Mouse (Mus musculus) ovary, adult 18-20 months (tissue): ENCODE measurements around the gene Nfib.

Experiments
- DNase-seq: peaks from one replicate; pipeline ENCODE4 v3.0.0; 2022; ENCODE audit warnings: low spot score, mixed read lengths

The Nfib gene

GRCm38 (mm10) chr4:82391726-82392472 is 313.7 kb downstream of the Nfib start:
- no peak for DNase-seq

- no peak for DNase-seq
Observed at GRCm38 (mm10) chr4:82390545-82390944, 315.0 kb downstream of the Nfib start.

GRCm38 (mm10) chr4:82389876-82390275 is 315.7 kb downstream of the Nfib start:
- DNase-seq: no peak

DNA sequence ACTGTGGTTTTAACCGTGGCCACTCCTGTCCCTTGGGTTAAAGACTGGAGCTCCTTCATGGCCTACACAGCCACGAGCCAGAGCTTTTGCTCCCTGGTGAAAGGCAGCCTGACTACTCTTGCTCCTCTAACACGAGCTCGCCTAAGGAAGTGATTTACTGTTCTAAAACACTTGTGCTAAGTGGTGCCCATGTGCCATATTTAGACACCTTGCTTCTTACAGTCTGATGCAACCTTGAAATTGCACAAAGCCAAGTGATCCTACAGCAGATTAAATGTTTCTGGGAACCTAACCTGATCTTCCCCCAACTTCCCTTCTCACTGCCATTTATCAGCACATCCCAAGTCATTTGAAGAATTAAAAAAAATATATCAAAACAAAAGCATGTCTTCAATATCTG is 317.9 kb downstream of the Nfib start:
- DNase-seq: no peak

DNA sequence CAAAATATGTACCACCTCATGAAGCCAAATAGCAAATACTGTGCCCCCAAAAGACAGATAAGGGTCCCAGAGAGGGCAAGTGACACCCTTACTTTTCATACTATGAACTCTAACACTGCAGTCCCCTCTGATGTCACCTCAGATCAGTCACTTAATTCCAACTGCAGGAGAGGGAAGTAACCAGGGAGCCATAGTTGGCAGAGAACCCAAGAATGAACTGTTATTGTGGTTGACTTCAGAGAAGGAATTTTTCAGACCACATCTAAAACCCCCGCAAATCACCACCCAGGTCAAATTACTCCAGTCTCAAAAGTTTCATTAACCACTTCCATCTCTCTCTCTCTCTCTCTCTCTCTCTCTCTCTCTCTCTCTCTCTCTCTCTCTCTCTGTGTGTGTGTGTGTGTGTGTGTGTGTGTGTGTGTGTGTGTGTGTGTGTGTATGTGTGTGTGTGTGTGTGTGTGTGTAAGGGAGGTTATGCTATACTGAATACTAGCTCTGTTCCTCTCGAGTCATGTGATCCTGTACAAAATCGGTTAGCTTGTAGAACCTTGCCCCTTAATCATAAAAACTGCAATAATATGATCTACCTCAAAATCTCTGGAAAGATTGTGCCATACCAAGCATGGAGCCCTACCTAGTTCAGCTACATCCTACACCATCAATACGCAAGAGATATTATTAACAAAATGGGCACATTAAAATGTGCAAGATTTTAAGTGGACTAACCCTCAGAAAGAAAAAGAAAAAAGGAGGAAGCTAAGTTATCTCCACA is 319.1 kb downstream of the Nfib start:
- no peak for DNase-seq

DNA sequence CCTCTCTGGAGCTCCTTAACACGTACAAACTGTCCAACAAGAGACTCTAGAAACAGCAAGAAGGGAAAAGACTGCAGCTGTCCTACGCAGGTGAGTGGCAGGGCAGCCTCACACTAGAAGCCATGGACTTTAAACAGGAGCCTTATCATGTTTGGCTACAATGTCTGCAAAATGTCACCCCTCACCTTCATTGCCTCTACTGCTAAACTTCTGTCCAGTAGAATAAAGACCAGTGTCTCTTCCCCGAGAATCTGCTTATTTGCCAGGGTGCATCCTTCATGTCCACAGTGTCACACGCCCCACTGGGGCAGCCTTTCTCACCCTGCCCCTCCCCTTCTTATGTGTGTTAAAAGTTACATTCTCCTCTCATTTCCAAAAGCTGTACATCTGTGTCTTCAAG is 319.9 kb downstream of the Nfib start:
- DNase-seq: no peak

DNA sequence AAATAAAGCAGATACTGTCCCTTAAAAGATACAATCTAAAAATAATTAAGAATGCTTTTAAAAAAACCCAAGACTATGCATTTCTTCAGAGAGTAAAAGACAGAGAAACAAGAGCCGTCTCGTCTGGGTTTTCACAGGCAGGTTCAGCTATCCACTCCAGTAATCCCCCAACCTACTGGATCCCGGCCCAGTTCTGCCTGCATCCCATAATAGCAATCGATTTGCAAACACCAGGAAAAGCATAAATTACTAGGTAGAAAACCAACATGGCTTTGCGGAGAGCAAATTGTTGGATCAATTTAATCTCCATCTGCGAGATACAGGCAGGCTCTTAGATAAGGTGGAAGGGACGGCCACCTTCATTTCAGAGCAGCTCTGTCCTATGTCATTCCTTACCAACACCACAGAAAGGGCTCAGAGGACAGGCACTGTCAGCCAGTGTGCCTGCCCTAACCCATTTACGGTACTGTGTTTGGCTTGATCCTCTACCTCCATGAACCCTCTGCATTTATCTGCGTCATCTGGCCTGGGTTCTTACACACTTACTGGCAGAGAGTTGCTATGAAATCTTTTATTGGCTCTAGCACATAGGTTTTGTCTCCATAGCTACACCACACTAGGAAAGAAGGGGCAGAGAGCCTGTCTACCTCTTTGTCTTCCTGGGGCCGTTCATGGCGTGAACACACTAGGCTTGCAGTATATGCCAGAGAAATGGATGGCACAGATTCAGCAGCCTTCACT is 321.4 kb downstream of the Nfib start:
- DNase-seq: no peak

GRCm38 (mm10) chr4:82383346-82383745 is 322.2 kb downstream of the Nfib start:
- DNase-seq: no peak

DNA sequence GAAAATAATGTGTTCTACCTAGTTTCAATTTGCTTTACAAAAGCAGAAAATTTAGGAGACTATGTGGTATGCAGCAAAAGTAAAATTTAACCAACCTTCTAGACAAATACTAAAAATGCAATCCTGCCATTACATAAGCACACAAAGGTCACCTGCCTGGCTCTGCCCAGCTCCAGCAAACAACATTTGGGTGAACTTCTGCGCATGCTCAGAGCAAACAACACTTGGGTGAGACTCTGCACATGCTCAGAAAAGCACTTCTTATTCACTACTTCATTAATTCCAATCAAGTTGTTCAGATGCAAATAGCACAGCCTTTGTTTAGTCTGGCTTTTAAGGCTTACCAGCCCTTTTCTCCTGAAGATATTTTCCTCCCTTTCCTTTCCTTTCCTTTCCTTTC is 323.8 kb downstream of the Nfib start:
- DNase-seq: no peak

GRCm38 (mm10) chr4:82380578-82380977 is 325.0 kb downstream of the Nfib start:
- no peak for DNase-seq

GRCm38 (mm10) chr4:82378050-82378449 is 327.5 kb downstream of the Nfib start:
- no peak for DNase-seq

DNA sequence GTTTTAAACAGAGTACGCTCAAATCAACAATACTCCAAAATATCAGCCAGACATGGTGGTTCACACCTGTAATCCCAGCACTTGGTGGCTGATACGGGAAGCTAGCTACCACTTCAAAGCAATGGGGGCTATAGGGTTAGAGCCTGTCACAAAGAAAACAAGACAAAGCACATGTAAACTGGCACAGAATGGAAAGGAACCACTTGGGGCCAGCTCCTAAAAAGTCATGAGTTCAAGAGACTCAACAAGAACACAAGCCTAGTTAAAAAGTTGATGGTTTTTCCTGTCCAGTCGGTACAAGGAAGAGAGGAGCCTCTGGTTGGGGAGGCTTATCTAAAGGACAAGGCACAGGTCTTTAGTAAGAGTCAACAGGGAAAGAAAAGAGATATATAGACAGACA is 327.9 kb downstream of the Nfib start:
- no peak for DNase-seq

DNA sequence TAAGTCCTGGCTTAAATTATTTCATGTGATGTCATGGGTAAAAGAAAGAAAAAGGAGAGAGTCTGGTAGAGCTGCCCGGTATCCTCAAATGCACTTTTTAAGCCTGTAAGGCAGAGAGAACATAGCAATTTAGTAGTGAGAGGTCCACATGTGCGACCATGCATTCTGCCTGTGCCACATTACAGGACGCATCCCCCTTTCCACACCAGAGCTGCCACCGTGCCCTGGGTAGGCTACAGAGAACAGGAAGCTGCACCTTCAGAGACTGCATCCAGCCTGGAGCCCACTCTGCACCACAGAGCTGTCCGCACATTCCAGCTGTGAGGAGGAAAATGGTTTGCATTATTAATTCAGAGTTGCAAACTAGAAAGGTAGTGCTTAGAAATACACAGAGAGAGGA is 331.0 kb downstream of the Nfib start:
- no peak for DNase-seq

DNA sequence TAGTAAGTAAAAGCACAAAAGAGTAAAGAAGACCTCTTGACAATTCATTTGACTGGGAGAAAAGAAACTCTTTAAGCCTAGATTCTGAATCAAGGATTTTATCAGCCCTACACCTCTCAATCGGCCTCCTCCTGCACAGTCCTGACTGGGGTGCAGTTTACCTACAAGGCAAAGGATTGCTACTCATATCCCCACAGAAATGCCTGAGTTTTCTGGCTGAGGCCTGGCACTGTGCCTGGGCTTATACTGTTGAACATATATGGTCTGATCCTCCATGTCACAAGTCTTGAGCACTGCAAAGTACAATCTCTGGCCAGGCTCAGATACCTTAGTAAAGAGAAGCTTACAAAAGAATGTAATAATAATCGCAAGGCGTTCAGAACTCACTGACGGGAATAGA is 333.3 kb downstream of the Nfib start:
- no peak for DNase-seq

GRCm38 (mm10) chr4:82371471-82371870 is 334.1 kb downstream of the Nfib start:
- DNase-seq: no peak

DNA sequence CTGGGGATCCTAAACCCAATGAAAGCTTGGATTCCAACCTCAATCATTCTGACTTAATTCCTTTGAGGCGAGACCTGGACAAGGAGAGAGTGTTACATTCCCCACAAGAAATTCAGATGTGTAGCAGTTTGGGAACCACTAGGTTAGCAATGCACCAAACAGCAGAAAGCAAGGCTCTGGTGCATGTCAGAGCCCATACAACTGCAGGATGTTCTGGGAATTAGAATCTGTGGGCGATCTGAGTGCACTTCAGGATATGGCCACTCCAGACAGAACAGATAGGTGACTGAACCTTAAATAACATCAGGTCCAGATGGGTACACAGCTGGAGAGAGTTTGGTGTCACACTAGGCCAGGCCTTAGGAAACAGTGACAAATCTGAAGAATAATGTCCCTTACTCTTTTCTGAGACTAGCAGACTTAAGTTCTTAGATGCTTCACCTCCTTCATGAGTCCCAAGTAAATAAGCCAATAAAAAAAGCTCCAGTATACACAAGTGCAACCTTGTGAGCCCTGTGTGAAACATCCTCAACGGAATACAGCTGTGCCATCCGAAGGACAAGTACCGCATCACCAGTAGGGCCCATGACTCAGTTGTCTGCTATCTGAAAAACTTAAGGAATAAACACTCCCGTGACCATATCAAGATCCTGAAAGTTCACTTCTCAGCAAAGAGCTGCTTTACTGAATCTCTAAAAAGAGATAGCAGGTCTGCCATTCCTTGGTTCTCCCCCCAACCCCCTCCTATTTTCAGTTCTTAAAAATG is 336.4 kb downstream of the Nfib start:
- no peak for DNase-seq

DNA sequence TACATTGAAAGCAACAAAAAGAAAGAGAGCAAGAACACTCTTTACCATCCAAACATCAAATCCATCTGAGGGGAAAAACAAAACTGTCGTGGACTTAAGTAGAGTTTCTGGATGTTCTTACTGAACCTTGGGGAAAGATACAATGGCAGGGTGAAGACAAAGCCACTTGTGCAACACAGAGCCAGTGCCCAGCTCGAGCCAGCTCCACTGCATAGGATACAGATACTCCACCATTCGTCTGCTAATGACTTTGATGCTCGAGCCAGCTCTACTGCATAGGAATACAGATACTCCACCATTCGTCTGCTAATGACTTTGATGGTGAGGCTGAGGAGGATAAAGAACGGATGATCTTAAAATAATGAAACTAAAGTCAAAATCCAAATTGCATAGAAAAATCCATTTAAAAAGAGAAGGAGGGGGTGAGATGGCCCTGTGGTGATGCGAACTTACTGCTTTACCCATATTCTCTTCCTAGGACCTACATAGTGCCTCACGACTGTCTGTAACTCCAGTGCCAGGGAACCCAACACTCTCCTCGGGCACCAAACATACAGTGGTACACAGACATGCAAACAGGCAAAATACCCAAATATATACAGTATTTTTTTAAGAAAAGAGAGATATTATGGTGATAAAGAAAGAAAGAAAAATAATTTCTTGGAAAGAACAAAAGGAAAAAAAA is 337.3 kb downstream of the Nfib start:
- no peak for DNase-seq

DNA sequence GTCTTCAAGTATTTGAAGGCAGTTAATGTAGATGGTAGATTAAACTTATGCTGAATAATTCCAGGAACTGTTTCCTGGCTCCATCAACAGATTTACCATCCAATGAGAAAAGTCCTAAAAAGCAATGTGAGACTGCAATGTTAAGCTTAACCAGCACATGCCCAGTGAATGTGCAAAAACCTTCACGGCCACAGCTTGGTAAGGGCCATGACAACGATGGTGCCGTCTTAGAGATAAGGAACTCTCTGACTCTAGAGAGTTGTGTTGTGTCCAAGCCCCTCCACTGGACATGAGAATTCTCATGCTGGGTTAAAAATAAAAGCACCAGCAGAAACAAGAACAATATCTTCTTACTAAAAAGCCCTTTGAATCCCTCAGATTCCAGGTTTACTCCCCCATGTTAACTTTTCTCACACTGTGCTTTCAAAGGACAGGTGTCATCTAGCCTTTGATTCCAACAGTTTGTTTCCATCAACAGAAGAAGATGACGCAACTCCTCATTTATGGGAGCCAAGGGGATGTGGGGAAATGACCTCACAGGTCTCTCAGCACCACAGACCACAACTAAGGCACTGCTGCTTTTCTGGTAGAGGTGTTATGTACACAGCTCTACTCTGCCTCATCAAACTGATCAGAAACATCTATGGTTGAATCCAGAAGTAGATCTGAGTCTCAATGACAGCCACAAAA is 340.7 kb downstream of the Nfib start:
- DNase-seq: no peak

GRCm38 (mm10) chr4:82363951-82364350 is 341.6 kb downstream of the Nfib start:
- no peak for DNase-seq

DNA sequence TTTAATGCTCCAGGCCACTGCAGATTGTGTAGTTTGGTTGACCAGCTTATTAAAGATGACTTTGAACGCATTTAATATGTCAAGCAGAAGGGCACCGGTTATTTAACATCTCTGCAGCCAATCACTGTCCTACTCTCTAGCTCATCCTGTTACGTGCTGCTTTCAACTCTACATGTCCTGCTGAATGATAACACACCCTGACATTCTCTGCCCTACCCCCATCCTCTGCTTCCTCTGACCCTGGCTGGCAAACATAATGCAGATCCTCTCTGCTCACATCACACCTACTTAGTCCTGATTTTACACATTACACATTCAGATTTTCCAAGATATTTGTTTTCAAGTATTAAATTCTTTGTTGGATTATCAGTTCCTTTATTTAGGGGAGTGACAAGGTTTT is 343.3 kb downstream of the Nfib start:
- no peak for DNase-seq

DNA sequence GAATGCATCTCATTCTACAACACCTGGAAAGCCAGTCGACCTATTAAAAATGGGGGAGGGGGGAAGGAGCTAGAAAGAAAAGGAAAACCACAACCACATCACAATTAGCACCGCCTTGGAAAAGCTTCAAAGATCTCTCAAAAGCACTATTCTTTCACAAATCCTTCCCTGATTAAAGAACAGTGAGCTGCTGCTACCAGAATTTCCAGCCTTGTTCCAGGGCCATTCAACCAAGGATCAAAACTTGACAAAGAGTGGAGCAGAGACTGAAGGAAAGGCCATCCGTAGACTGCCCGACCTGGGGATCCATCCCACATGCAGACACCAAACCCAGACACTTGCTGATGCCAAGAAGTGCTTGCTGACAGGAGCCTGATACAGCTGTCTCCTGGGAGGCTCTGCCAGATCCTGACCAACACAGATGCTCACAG is 345.5 kb downstream of the Nfib start:
- no peak for DNase-seq
